Mouse (Mus musculus) mouse embryonic stem cell (cell line): ENCODE measurements around the gene Ntsr1.

ENCODE experiments used
- in situ Hi-C, 2 experiments: fragments of 300-500 bp; cut with MboI; formaldehyde crosslinking; loops; 1 replicate in 1 of 2; 3 replicates in 1 of 2; pipeline ENCODE4 v1.14.3; 2019 to 2020; ENCODE audit warnings: low sequenced_read_pairs in 2 of 2, low pct_unique_long_range_greater_than_20kb in 1 of 2, mixed read lengths in 1 of 2; ENCODE audit not compliant: unreplicated experiment in 1 of 2

Gene Ntsr1

DNA sequence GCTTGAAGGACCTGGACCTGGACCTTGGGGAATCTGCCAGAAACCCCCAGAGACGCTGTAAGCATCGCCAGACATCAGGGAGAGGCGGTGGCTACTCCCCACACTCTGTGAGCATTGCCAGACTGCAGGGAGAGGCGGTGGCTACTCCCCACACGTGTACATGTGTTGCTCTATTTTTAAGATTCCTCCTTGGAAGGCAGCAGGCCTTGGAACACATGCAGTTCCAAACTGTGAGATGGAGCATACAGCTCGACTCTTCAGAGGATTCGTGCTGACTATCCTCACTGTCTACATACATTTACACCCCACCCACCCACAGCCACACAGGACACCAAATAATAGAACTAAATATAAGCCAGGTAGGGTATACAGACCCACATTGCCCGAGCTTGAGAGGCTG, 3.9 kb upstream of the Ntsr1 start:
- in situ Hi-C loops, result no loop called here

DNA sequence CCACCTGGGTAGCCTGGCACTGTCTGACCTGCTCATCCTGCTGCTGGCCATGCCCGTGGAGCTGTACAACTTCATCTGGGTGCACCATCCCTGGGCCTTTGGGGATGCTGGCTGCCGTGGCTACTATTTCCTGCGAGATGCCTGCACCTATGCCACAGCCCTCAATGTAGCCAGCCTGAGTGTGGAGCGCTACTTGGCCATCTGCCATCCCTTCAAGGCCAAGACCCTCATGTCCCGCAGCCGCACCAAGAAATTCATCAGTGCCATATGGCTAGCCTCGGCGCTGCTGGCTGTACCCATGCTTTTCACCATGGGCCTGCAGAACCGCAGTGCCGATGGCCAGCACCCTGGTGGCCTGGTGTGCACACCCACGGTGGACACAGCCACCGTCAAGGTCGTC, 950 bp downstream of the Ntsr1 start:
- in situ Hi-C loops, result no loop called here

GRCm38 (mm10) chr2:180501217-180501967, 1.6 kb downstream of the Ntsr1 start:
- in situ Hi-C loops, result no loop called here

- in situ Hi-C loops, result no loop called here
Observed at GRCm38 (mm10) chr2:180506281-180506680, 6.5 kb downstream of the Ntsr1 start.

- in situ Hi-C loops, result no loop called here
Observed at GRCm38 (mm10) chr2:180508455-180509115, 8.8 kb downstream of the Ntsr1 start.

DNA sequence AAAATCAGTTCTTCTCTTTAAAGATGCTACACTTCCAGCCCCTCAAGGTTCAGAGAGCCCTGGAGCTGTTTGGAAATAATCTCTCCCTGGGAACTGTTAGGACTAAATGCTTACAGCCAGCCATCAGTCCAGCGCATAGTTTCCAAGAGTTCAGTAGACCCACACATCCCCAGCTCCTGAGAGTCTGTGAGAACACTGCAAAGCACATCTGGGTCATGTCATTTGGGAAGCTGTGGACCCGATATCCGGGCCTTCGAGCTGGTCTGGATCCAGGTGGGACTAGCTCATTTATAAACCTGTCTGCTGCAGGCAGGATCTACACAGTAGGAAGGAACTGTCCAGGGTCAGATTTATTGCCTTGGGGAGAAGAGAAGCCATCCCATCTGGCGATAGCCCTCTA, 11.1 kb downstream of the Ntsr1 start:
- in situ Hi-C loops, result no loop called here

GRCm38 (mm10) chr2:180511875-180512661, 12.3 kb downstream of the Ntsr1 start:
- in situ Hi-C loops, result no loop called here

DNA sequence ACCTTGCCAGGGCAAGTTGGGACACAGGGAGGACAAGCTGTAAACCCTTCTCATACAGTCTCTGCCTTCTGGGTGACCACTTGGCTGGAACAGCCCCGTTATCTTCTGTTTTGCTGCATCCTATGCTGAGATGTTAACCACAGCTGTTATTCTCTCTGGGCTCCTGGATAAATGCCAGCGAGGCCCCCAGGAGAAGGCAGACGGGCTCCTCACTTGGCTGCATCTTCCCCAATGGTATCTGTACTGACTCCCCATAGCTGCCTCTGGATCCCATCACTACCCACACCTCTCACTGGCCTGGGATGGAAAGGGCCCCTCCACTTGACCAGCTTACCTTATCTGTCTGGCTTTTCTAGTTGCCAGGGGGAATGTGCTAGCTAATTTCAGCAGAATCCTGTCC, 13.2 kb downstream of the Ntsr1 start:
- in situ Hi-C loops, result no loop called here

DNA sequence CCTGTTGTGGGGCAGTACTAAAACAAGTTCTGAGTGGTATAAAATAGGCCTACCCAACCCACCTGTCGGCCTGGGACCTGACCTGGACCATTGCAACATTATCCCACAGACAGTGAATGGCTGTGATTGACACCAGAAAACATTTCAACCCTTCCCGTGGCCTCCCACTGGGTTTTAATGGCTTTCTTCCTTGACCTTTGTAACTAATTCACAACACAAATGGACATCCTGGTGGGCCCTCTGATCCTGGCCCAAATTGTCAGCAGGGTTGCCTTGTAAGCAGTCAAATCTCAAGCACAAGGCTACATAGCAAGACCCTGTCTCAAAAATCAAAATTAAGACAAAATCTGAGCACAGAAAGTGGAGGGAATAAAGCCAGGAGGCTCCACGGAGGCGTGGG, 14.1 kb downstream of the Ntsr1 start:
- in situ Hi-C loops, result no loop called here

DNA sequence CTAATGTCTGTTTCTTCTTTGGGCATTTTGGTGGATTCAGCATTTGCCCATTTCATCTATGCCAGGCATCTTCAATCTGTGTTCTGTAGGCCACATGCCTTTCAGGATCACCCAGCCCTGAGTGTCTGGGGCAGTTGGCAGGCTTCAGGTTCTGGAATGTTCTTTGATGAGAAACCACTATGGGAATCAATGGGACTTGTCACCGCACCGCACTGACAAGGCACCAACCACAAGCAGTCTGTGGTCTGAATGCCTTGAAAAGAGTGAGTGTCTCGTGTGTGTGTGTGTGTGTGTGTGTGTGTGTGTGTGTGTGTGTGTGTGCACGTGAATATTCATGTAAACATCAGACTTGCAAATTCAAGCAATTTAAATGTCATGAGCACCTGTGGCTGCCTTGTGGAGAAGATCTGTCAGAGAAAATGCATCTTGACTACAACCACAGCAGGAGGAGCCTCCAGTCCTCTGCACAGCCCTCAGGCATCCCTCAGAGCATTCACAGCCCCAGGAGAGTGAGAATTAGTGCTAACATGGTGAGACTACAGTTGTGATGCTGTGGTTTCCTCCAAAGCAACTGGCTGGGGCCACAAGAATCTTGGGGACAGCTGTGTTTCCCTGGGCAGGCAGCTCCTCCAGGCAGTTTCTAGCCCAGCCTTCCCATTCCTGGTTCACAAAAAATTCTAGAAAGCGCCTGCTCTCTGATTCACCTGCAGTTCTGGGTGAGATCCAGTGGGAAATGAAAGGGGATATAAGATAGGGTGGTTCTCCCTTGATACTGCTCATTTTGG, 21.9 kb downstream of the Ntsr1 start:
- in situ Hi-C loops, result no loop called here

DNA sequence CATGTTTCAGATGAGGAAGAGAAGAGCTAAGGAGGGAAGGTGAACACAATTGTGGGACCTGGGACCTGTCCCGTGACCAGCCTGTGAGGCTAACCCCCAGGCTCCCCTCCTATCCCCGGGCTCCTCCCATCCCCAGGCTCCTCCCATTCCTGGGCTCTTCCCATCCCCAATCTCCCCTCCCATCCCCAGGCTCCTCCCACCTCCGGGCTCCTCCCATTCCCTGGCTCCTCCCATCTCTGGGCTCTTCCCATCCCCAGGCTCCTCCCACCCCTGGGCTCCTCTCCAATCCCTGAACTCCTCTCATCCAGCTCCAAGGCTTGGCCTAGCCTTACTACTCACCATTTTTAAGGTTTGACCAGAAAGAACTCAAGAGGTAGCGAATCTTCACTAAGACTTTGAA, 23.0 kb downstream of the Ntsr1 start:
- in situ Hi-C loops, result no loop called here

GRCm38 (mm10) chr2:180527447-180527846, 27.7 kb downstream of the Ntsr1 start:
- in situ Hi-C loops, result no loop called here

DNA sequence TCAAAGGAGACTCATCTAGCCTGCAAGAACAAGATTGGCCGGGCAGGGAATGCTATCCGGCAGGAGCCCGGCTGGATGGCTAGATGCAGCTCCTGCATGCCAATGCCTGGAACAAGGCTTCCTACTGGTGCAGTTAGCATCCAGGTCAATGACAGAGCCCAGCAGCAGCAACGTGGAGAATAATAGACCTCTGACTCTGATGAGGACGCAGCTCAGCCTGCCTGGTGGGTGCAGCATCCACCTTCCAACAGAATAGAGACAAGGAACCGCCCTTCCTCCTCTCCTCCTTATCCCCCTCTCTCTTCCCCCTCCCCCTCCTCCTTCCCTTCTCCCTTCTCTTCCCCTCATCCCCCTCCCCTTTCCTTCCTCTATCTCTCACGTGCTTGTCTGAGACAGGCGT, 28.1 kb downstream of the Ntsr1 start:
- in situ Hi-C loops, result no loop called here

DNA sequence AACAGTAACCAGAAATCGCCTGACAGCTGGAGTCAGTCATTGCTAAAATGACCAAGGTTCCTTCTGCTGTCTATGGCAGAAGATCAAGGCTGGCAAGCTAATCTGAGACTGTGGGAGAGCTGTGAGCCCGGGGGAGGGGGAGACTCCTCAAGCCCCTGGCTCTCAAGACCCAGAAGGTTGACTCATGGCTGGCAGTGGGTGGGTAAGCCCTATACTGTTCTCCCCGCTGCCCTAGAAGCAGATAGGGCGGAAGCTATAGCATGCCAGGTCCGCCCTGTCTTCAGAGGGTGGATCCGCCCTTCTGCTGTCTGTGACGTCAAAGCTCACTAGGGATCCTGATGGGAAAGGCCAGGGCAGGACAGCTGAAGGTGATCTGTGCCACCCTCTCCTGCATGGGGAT, 30.4 kb downstream of the Ntsr1 start:
- in situ Hi-C loops, result no loop called here

GRCm38 (mm10) chr2:180530584-180530983, 30.8 kb downstream of the Ntsr1 start:
- in situ Hi-C loops, result no loop called here

DNA sequence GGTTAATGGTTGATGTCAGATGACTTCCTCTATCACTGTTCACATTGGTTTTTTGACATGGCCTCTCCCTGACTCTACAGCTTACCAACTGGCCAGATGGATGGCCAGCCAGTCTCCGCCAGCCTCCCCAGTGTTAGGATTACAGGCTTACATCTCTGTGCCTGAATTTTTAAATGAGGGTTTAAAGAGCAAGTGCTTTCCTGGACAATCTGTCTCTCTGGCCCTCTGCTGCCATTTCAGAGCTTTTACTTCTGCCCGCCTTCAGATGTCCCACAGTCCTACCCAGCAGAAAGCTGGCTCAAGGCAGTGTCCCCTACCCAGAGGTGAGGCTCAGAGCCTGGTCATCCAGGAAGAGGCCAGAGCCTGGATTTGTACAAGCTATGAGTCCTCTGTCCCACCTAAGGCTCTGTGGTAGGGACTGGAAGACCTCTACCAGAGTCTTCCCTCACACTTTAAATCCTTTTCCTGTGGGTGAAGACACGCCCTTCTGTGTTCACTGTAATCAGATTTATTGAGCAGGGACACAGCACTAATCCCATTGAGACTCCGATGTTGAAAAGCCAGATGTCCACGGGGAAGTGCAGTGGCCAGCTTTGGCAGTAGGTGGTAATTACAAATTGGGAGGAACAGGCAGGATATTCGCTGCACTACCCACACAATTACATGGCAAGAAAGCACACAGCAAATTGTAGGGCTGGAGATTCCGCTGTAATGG, 32.1 kb downstream of the Ntsr1 start:
- in situ Hi-C loops, result no loop called here

DNA sequence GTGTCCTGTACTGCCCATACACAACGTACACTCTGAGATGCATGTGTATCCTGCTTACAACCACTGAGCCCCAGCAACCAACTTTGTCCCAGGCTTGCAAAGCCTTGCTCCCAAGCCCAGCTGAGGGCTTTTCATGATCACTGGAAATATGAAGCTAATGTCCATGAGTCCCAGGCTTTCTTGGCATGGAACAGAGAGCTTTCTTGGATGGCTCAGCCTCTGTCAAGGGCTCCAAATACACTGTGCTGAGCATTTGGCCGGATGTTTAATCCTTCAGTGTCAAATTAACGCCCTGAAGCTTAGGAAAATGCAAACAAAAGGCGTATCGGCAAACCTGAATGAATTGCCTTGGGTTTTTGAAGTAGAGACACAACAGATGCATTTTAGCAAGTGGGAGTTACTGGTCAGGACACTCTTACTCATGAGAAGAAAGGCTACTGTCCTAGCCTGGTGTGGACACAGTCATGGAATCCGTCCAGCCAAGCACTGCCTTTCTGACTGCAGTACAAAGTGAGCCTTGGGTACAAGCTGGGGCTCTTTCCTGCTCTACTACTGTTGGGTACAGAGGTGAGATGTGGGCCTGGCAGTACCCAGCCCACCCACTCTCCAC, 32.7 kb downstream of the Ntsr1 start:
- in situ Hi-C loops, result no loop called here

GRCm38 (mm10) chr2:180533237-180533636, 33.5 kb downstream of the Ntsr1 start:
- in situ Hi-C loops, result no loop called here
